Mouse (Mus musculus) thymus, adult 2 months (tissue): ENCODE measurements around the gene Snap25.

Experiments used
- CTCF ChIP-seq: fragments of 200-500 bp; IDR thresholded peaks from 2 replicates; pipeline ENCODE4 v1.5.1; 2012; ENCODE audit warnings: mild to moderate bottlenecking, control low read depth, low read length, moderate library complexity, borderline replicate concordance; ENCODE audit not compliant: control insufficient read depth, poor library complexity, insufficient read depth; ENCODE audit errors: extremely low read depth
- POLR2A ChIP-seq: fragments of 200-500 bp; IDR thresholded peaks from 2 replicates; pipeline ENCODE4 v1.6.1; 2012; ENCODE audit warnings: mild to moderate bottlenecking, low read length, control low read depth, moderate library complexity; ENCODE audit not compliant: control insufficient read depth, poor library complexity, insufficient read depth; ENCODE audit errors: extremely low read depth

DNA sequence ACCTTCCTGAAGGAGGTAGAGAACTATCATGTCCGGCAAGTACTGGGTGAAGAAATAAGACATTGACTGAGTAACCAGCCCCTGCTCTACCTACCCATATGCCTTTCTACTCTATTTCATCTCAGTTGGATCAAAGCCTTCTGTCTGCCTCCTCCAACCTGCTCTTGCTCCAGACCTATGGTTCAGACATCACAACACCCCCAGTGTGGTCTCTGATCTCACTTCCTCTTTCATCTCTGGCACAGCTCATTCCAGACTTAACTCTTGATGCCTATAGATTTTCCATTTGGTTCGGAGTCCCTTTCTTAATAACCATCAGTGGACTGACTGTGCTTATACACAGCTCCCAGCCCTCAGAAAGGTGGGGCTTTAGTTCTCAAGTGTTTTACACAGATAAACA lies 37.1 kb upstream of the Snap25 start:
- TF ChIP-seq CTCF (no peak), POLR2A (no peak)
